Mouse (Mus musculus): Measurements from ENCODE around the gene Csde1. TPM values are rescaled to one million over a fixed set of nuclear protein-coding genes. Genes with fewer than 3 reads are reported as not detected.

Csde1 gene
- polyA plus RNA-seq (2017; shearing (Covaris generic)), result 350 TPM

GRCm38 (mm10) chr3:103020249-103020942 is at the start of gene Csde1:
TSS of gene Csde1 (plus strand) at chr3:103020426.

GRCm38 (mm10) chr3:102995605-102996321 is 24.5 kb upstream of the Csde1 start, which contains the start of gene Sike1:
TSS of gene Sike1 (plus strand) at chr3:102995708.

DNA sequence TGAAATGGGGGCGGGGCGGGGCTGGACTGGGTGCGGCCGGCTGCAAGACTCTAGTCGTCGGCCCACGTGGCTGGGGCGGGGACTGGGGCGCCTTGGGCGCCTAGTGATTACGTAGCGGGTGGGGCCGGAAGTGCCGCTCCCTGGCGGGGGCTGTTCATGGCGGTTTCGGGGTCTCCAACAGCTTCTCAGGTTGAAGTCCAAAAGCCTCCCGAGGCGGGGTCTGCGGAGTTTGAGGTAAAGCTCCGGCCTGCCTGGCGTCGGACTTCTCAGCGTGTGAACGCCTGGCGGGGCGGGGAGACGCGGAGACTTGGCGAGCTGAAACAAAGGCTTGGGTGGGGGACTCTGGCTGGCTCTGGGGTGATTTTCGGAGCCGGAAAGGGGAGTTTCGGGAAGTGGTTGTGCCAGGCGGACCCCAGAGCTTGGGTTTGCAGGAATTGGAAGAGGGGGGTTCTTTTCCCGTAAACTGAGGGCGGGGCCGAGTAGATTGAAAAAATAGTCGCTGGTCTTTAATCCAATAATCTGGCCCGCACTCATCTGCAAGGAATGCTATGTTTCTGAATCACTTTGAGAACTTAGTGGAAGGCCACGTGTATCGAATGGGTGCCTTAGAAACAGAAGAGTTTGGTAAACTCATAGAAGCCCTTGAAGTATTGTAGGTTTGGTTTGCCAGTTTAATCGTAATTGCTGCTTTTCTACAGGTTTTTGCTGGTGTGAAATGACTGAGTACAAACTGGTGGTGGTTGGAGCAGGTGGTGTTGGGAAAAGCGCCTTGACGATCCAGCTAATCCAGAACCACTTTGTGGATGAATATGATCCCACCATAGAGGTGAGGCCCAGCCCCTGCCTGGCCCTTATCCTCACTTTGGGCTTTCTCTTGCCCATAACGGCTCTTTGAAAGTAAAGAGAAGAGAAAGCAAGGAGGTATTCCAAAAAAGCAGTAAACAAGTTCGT is 38.3 kb downstream of the Csde1 start, which contains the start of gene Nras:
Nras (plus strand) TSS at position 79 of the 951 bp plus-strand sequence.

DNA sequence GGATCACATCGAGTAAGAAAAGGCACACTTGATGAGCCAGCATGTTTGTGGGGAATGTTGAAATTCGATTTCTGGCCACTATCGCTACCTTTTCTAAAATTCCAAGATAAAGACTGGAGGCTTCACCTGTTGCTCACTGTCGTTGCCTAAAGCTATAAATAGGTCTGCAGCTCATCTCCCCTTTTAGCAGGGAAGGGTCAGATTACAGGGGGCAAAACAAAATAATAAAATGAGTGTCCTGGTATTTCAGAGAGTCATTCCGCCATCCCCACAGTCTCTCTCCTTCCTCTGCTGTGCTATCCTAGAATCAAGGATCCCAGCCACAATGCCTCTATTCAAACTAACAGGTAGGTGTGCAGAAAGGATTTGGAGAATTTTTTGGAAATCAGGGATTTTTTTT is 53.5 kb downstream of the Csde1 start, which contains the start of gene Ampd1:
Ampd1 (plus strand) TSS at position 244 of the 400 bp plus-strand sequence.

DNA sequence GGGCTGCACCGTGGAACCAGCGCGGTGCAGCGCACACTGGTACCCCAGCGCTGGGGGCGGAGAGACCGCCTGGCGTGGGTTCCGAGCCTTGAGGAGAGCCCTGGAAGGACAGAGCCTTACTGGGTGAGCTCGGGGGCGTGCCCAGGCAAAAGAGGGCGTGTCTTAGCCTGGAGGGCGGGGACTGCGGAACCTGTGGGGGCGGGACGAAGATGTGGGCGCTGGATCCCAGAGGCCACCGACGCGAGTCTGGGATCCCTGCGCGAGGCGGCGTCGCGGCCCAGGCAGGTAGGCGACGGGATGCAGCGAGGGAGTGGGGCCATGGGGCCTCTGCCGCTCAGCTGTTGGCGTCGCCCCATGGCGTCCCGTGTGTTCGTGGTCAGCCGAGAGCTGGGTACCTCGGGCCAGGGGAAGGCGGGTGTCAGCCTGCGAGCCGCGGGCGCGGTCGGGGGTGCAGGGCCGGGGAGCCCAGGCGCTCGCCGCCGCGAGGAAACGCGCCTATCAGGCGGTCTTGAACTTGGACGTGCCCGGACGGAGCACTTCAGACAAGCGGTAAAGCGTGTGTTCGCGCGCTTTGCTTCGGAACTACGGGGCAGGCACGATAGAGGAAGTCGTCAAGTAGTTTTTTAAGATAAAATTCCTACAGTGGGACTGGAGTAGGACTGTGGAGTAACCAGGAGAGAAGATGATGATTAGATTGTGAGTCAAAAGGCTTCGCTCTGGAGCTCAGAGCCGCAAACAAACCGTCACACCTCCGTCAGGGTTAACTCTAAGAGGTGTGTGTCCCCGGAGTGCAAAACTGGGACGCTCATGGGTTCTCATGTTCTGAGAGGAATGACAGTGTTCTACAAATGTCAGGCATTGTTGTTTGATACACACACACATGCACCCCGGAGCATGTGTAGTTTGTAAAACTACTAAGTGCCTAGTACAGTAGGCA is 82.5 kb downstream of the Csde1 start, which contains the start of gene Dennd2c:
Dennd2c (plus strand) TSS at position 151 of the 937 bp plus-strand sequence.

Other genes with a start within 250 kb of the Csde1 start
- gene Tshb, start 237.7 kb upstream of the Csde1 start, polyA plus RNA-seq (2017; shearing (Covaris generic)), result not detected
- gene Sycp1, start 84.3 kb upstream of the Csde1 start, polyA plus RNA-seq (2017; shearing (Covaris generic)), result not detected
- gene Nr1h5, start 56.3 kb upstream of the Csde1 start, polyA plus RNA-seq (2017; shearing (Covaris generic)), result not detected
- gene Sike1, start 24.7 kb upstream of the Csde1 start, polyA plus RNA-seq (2017; shearing (Covaris generic)), result 54.0 TPM
- gene Nras, start 37.9 kb downstream of the Csde1 start, polyA plus RNA-seq (2017; shearing (Covaris generic)), result 64.1 TPM
- 3.3 TPM for gene Ampd1, start 53.6 kb downstream of the Csde1 start, polyA plus RNA-seq (2017; shearing (Covaris generic))
- gene Dennd2c, start 82.2 kb downstream of the Csde1 start, polyA plus RNA-seq (2017; shearing (Covaris generic)), result 1.4 TPM
- 166 TPM for gene Bcas2, start 151.2 kb downstream of the Csde1 start, polyA plus RNA-seq (2017; shearing (Covaris generic))

All from inflammation-experienced regulatory T-cells, adult 16 weeks (primary cell).